Mouse (Mus musculus) heart, postnatal 0 days (tissue): ENCODE results near the gene Hus1b. TPM values are rescaled to one million over a fixed set of nuclear protein-coding genes. Genes with fewer than 3 reads are reported as not detected.

Experiments
- ATAC-seq: fragments of 200-750 bp; cut with Nextera tagmentation; 2 replicates; pipeline ENCODE4 v1.8.0; 2017; ENCODE audit warnings: low read depth, moderate number of reproducible peaks, moderate library complexity; ENCODE audit not compliant: insufficient read depth
- DNase-seq: peaks from one replicate; pipeline ENCODE4 v3.0.0-alpha.2; 2016; ENCODE audit warnings: low spot score
- H3K27ac ChIP-seq: fragments of 300-500 bp; sonication (generic); 2 replicates; pipeline ENCODE4 v1.5.1; 2014; ENCODE audit warnings: low read depth, mild to moderate bottlenecking
- H3K27me3 ChIP-seq: fragments of 300-500 bp; sonication (generic); 2 replicates; pipeline ENCODE4 v1.6.1; 2014; ENCODE audit warnings: low read length, mixed read lengths; ENCODE audit not compliant: control insufficient read depth, insufficient read depth
- H3K36me3 ChIP-seq: fragments of 300-500 bp; sonication (generic); replicated peaks from 2 replicates; pipeline ENCODE4 v1.6.1; 2014; ENCODE audit warnings: low read length, mixed read lengths; ENCODE audit not compliant: control insufficient read depth, insufficient read depth
- H3K4me1 ChIP-seq: fragments of 300-500 bp; sonication (generic); 2 replicates; pipeline ENCODE4 v1.6.1; 2014; ENCODE audit warnings: antibody characterized with exemption; ENCODE audit not compliant: control insufficient read depth, insufficient read depth
- H3K4me2 ChIP-seq: fragments of 300-500 bp; sonication (generic); 2 replicates; pipeline ENCODE4 v1.6.1; 2014; ENCODE audit warnings: low read depth, mild to moderate bottlenecking, low read length, moderate library complexity
- H3K4me3 ChIP-seq: fragments of 300-500 bp; sonication (generic); 2 replicates; pipeline ENCODE4 v1.5.1; 2014; ENCODE audit warnings: low read depth, low read length
- H3K9ac ChIP-seq: fragments of 300-500 bp; sonication (generic); replicated peaks from 2 replicates; pipeline ENCODE4 v1.6.1; 2014; ENCODE audit warnings: low read depth, low read length, mixed read lengths
- H3K9me3 ChIP-seq: fragments of 300-500 bp; sonication (generic); replicated peaks from 2 replicates; pipeline ENCODE4 v1.6.1; 2016; ENCODE audit warnings: low read length; ENCODE audit not compliant: control insufficient read depth
- CTCF ChIP-seq: IDR thresholded peaks from 2 replicates; pipeline ENCODE4 v1.5.1; 2016; ENCODE audit warnings: antibody characterized with exemption, control low read depth, low read depth
- EP300 ChIP-seq: IDR thresholded peaks from 2 replicates; pipeline ENCODE4 v1.6.1; 2016; ENCODE audit warnings: antibody characterized with exemption, low read depth
- WGBS: fragments of 180-500 bp; shearing (Covaris S2); extraction: QIAGEN DNeasy Blood & Tissue Kit; methylation state at CpG from one replicate; pipeline ENCODE4 v1.1.7; 2014; 5-methylcytosine and 5-hydroxymethylcytosine counted together
- polyA plus RNA-seq: library from polyadenylated mRNA; unstranded; fragments of >200 nt; fragmentation: Nextera tagmentation; extraction: Ambion mirVana; gene quantifications from 2 replicates; pipeline ENCODE4 v1.2.1, GENCODE M21; 2015
- total RNA-seq: library from RNA; depleted of rRNA; stranded (reverse); fragments of >200 nt; gene quantifications from 2 replicates; pipeline ENCODE4 v1.2.3, GENCODE M21; 2014; ENCODE audit warnings: low replicate concordance

Gene Hus1b
- total and polyA plus RNA-seq, 2 experiments from 2014 or later = not detected

- H3K4me1 ChIP-seq = no peaks in the 10 kb centered on the region
- no peaks in the 10 kb centered on the region for H3K36me3 ChIP-seq
- TF ChIP-seq EP300 (no peak), CTCF (no peak)
Measured at GRCm38 (mm10) chr13:30986934-30987455, 39.4 kb upstream of the Hus1b start.

GRCm38 (mm10) chr13:30985598-30986466 is 38.3 kb upstream of the Hus1b start:
- TF ChIP-seq CTCF (no peak), EP300 (no peak)
- H3K27me3 ChIP-seq = no peaks in the 10 kb centered on the region
- H3K27ac ChIP-seq = peak overlapping the region; percentile 59
- no peaks in the 10 kb centered on the region for H3K9me3 ChIP-seq
- no peaks in the 10 kb centered on the region for H3K36me3 ChIP-seq
- H3K9ac ChIP-seq = peak overlapping the region; percentile 38
- no peaks in the 10 kb centered on the region for H3K4me1 ChIP-seq
- peak; percentile 79 for ATAC-seq
- H3K4me2 ChIP-seq = peak overlapping the region; percentile 71
- DNase-seq = peak; percentile 45
- 7% methylated on average over 27 of the region's 27 CpGs for WGBS
- H3K4me3 ChIP-seq = peak overlapping the region; percentile 43

More at GRCm38 (mm10) chr13:30986934-30987455, 39.4 kb upstream of the Hus1b start:
- H3K9me3 ChIP-seq = no peaks in the 10 kb centered on the region
- no peaks in the 10 kb centered on the region for H3K27me3 ChIP-seq
- no peak overlapping the region for H3K9ac ChIP-seq
- no peak overlapping the region for H3K27ac ChIP-seq
- WGBS = 61% methylated on average over 10 of the region's 10 CpGs
- H3K4me2 ChIP-seq = 0 out of 2 replicates have a peak overlapping the region, but pooled peaks have one; percentile 71
- no peak for DNase-seq
- ATAC-seq = no peak
- H3K4me3 ChIP-seq = no peak overlapping the region

- Histone ChIP-seq H3K9ac (peak overlapping the region; percentile 38), H3K27ac (peak overlapping the region; percentile 59; the same call in 1 of the 2 replicates), H3K36me3 (no peaks in the 10 kb centered on the region), H3K4me2 (peak overlapping the region; percentile 71), H3K27me3 (no peaks in the 10 kb centered on the region), H3K4me1 (no peaks in the 10 kb centered on the region), H3K4me3 (peak overlapping the region; percentile 43), H3K9me3 (no peaks in the 10 kb centered on the region)
- DNase-seq (peak; percentile 65), ATAC-seq (no peak)
- TF ChIP-seq CTCF = no peak
- 6% methylated on average over 13 of the region's 13 CpGs for WGBS
Measured at GRCm38 (mm10) chr13:30985275-30985597, 37.7 kb upstream of the Hus1b start.

GRCm38 (mm10) chr13:30981666-30982065 is 34.1 kb upstream of the Hus1b start:
- H3K36me3 ChIP-seq = no peaks in the 10 kb centered on the region
- H3K27me3 ChIP-seq = no peaks in the 10 kb centered on the region
- 37% methylated on average over 1 of the region's 1 CpGs for WGBS
- ATAC-seq (no peak), DNase-seq (peak; percentile 8)
- H3K4me2 ChIP-seq = no peak overlapping the region
- H3K4me3 ChIP-seq = no peak overlapping the region
- H3K9ac ChIP-seq = no peak overlapping the region
- no peak for TF ChIP-seq EP300
- TF ChIP-seq CTCF = peak; percentile 62
- H3K4me1 ChIP-seq = no peaks in the 10 kb centered on the region
- no peak overlapping the region for H3K27ac ChIP-seq
- H3K9me3 ChIP-seq = no peaks in the 10 kb centered on the region

- no peaks in the 10 kb centered on the region for H3K9me3 ChIP-seq
- H3K27me3 ChIP-seq = no peaks in the 10 kb centered on the region
- ATAC-seq (no peak), DNase-seq (no peak)
- 65% methylated on average over 4 of the region's 4 CpGs for WGBS
- no peak overlapping the region for H3K4me3 ChIP-seq
- H3K4me2 ChIP-seq = no peak overlapping the region
- no peak overlapping the region for H3K27ac ChIP-seq
- H3K9ac ChIP-seq = no peak overlapping the region
- TF ChIP-seq CTCF (no peak), EP300 (no peak)
- no peaks in the 10 kb centered on the region for H3K36me3 ChIP-seq
- H3K4me1 ChIP-seq = 0 out of 2 replicates have a peak, but pooled peaks cover 4% of the 10 kb centered on the region
Measured at GRCm38 (mm10) chr13:30978224-30978623, 30.7 kb upstream of the Hus1b start.
